Mouse (Mus musculus): ENCODE measurements at regions not wholly inside any gene's neighbourhood (a gene's known extent, or its start where the extent isn't known, plus 50 kb on each side); places are given as distances from the start of the nearest gene placed in this dataset.
A peak's percentile ranks its signal among the peaks of the same experiment; 100 is the strongest.

- DNase-seq: no peak
Observed at GRCm38 (mm10) chr4:58728641-58729040, 58.9 kb downstream of the Olfr267 start.

- DNase-seq: no peak
Observed at GRCm38 (mm10) chr4:58726424-58726823, 61.1 kb downstream of the Olfr267 start.

GRCm38 (mm10) chr4:58722772-58723171 is 64.7 kb downstream of the Olfr267 start:
- no peak for DNase-seq

- DNase-seq: no peak
Observed at GRCm38 (mm10) chr4:58720682-58721081, 66.8 kb downstream of the Olfr267 start.

GRCm38 (mm10) chr4:58716426-58716825 is 71.1 kb downstream of the Olfr267 start:
- no peak for DNase-seq

- DNase-seq: no peak
Observed at GRCm38 (mm10) chr4:58715846-58716245, 71.7 kb downstream of the Olfr267 start.

GRCm38 (mm10) chr4:58714221-58714620 is 73.3 kb downstream of the Olfr267 start:
- peak; percentile 32 to 56 for DNase-seq

- no peak for DNase-seq
Observed at GRCm38 (mm10) chr4:58712875-58713274, 74.6 kb downstream of the Olfr267 start.

GRCm38 (mm10) chr4:58712166-58712565 is 75.3 kb downstream of the Olfr267 start:
- DNase-seq: no peak

- no peak for DNase-seq
Observed at GRCm38 (mm10) chr4:58699236-58699798, 88.2 kb downstream of the Olfr267 start.

- DNase-seq: no peak
Observed at GRCm38 (mm10) chr4:58698828-58699227, 88.7 kb downstream of the Olfr267 start.

GRCm38 (mm10) chr4:58696684-58697083 is 90.8 kb downstream of the Olfr267 start:
- no peak for DNase-seq

GRCm38 (mm10) chr4:58695281-58695680 is 92.2 kb downstream of the Olfr267 start:
- no peak for DNase-seq

GRCm38 (mm10) chr4:58693018-58693417 is 94.5 kb downstream of the Olfr267 start:
- DNase-seq: no peak

GRCm38 (mm10) chr4:58681926-58682325 is 105.6 kb downstream of the Olfr267 start:
- DNase-seq: no peak

GRCm38 (mm10) chr4:58677701-58678385 is 109.7 kb downstream of the Olfr267 start:
- DNase-seq: no peak

- peak; percentile 29 to 52 for DNase-seq
Observed at GRCm38 (mm10) chr4:58671406-58672035, 116.0 kb downstream of the Olfr267 start.

- peak; percentile 35 to 49 for DNase-seq
Observed at GRCm38 (mm10) chr4:58670906-58671250, 116.6 kb downstream of the Olfr267 start.

GRCm38 (mm10) chr4:58670107-58670905 is 116.6 kb upstream of the Lpar1 start:
- peak; percentile 70 to 72 for DNase-seq

GRCm38 (mm10) chr4:58668368-58669153 is 114.9 kb upstream of the Lpar1 start:
- no peak for DNase-seq

GRCm38 (mm10) chr4:58663628-58664205 is 110.0 kb upstream of the Lpar1 start:
- DNase-seq: no peak

- no peak for DNase-seq
Observed at GRCm38 (mm10) chr4:58661781-58662293, 108.1 kb upstream of the Lpar1 start.

Measured in kidney, postnatal 4 days (tissue).